Mouse (Mus musculus): ENCODE results near the gene Lrrc36.

Lrrc36 gene

GRCm38 (mm10) chr8:105413391-105413790, at the start of gene Lrrc36, which contains the start of gene Kctd19:
Gene Lrrc36, plus strand, starts transcription at chr8:105413571.
Gene Kctd19, minus strand, starts transcription at chr8:105413502.
- DNase-seq (ENCODE audit: low spot score in 2 of 2): peak in 1 of 2 experiments; percentile 49

GRCm38 (mm10) chr8:105367107-105367506, 46.3 kb upstream of the Lrrc36 start:
- DNase-seq (ENCODE audit: low spot score in 2 of 2): peak in 1 of 2 experiments; percentile 26

DNA sequence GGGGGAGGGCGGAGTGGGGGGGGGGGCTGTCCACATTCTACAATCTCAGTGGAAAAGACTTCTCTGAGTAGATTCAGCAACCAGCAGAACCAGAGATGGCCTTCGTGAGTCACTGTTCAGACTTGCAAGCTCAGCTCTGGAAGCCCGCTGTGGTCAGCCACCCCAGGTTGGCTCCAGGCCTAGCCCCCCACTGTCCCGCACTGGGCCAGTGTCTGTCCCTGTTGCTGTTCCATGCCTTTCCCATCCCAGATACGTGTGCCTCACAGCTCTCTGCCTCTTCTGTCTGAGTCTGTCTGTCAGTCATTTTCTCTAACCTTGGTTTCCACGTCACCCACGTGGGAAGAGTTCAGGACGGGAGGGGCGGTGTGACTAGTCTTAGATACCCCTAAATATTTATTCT, 40.9 kb upstream of the Lrrc36 start:
- DNase-seq (ENCODE audit: low spot score in 2 of 2): no peak

- no peak for DNase-seq (ENCODE audit: low spot score in 2 of 2)
Observed at GRCm38 (mm10) chr8:105373032-105373431, 40.3 kb upstream of the Lrrc36 start, which contains the start of gene Plekhg4. Gene Plekhg4, plus strand, starts transcription at chr8:105373274.

GRCm38 (mm10) chr8:105374513-105374966, 38.8 kb upstream of the Lrrc36 start:
- DNase-seq (ENCODE audit: low spot score in 2 of 2): peak in 1 of 2 experiments; percentile 20

DNA sequence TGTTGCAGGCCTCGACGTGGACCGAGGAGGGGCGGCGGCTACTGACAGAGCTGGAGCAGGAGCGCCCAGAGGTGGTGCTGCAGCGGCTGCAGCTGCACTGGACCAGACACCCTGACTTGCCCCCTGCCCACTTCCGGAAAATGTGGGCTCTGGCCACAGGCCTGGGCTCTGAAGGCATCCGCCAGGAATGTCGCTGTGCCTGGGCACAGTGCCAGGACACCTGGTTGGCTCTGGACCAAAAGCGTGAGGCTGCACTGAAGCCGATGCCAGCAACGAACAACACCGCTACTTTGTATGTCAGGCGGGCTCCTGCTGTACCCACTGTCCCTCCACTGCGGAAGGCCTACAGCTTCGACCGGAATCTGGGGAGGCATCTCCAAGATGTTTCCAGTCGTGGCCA, 34.7 kb upstream of the Lrrc36 start:
- DNase-seq (ENCODE audit: low spot score in 2 of 2): no peak

DNA sequence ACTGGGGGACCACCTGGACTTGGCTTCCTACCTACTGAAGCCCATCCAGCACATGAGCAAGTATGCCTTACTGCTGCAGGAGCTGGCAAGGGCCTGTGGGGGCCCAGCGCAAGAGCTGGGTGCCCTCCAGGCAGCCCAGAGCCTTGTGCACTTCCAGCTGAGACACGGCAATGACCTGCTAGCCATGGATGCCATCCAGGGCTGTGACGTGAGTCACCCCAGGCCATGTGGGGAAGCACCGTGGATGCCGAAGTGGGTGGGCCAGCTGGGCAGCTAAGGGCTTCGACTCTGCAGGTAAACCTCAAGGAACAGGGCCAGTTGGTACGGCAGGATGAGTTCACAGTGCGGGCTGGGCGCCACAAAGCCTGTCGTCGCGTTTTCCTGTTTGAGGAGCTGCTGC, 33.1 kb upstream of the Lrrc36 start:
- DNase-seq (ENCODE audit: low spot score in 2 of 2): no peak

DNA sequence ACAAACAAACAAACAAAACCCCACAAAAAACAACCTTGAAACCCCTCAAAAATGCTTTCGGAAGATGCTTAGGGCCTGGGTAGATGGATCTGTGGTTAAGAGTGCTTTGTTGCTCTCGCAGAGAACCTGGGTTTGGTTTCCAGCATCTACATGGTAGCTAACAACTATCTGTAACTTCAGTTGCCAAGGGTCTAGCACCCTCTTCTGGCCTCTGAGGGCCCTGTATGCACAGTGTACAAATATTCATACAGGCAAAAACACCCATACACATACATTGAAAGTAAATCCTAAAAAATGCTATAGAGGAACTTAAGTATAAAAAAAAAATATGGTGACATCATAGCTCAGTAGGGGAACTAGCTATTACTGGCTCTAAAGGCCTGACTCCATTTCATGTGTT, 29.3 kb upstream of the Lrrc36 start:
- DNase-seq (ENCODE audit: low spot score in 2 of 2): no peak

DNA sequence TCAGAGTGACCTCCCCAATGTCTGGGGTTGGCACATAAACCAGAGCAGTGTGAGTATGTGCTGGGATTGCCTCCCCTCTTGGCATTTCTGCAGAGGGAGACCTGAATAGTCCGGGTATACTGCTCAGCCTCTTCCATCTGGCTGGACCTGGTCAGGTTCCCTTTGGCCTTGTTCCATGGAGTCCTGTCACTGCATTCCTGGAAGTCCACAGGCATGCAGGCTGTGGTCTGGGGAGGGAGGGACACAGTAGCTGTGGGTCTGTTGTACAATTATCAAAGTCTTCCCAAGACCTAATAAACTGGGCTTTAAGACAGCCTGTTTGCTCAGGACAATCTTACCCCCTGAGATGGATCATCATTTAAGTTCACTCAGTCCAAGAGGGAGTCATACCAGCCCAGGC, 26.2 kb upstream of the Lrrc36 start:
- DNase-seq (ENCODE audit: low spot score in 2 of 2): no peak

DNA sequence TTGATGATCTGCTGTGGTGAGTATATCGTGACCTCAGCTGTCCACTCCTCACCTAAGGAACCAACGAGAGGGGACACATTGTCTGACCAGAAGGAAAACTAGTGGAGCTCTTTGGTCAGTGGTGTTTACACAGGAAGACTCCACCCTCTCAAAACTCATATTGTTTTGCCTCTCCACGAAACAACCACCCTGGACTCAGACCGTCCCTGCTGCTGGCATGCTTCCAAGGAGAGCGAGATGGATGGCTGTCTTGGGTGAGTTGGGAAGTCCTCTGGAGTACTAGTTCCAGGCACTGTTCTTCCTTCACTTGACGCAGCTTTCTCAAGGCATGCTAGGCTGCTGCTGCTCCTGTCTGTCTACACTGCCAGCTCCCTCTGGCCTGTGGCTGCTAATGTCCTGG, 24.3 kb upstream of the Lrrc36 start:
- DNase-seq (ENCODE audit: low spot score in 2 of 2): no peak

GRCm38 (mm10) chr8:105393089-105393787, 20.1 kb upstream of the Lrrc36 start:
- no peak for DNase-seq (ENCODE audit: low spot score in 2 of 2)

DNA sequence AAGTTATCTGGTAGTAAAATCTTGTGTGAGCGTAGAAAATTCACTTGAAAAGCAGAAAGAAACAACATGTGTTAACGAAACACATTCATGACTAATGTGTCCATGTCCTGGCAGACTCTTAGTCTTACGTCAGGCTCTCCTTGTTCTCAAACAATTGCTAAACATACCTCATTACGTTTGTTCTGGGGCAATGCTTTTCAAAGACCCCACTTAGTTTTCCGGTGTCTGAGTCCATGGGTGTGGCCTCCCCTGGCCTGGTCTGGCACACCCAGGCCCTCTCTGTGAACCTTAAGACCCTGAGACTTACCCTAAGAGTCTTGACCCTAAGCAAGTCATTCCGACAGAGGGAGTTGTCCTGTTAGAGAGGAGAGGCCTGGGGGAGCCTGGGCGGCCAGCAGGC, 19.5 kb upstream of the Lrrc36 start:
- no peak for DNase-seq (ENCODE audit: low spot score in 2 of 2)

- DNase-seq (ENCODE audit: low spot score in 2 of 2): peak; percentile 18 to 46
Observed at GRCm38 (mm10) chr8:105397747-105398146, 15.6 kb upstream of the Lrrc36 start.

- no peak for DNase-seq (ENCODE audit: low spot score in 2 of 2)
Observed at GRCm38 (mm10) chr8:105400016-105400415, 13.4 kb upstream of the Lrrc36 start.

DNA sequence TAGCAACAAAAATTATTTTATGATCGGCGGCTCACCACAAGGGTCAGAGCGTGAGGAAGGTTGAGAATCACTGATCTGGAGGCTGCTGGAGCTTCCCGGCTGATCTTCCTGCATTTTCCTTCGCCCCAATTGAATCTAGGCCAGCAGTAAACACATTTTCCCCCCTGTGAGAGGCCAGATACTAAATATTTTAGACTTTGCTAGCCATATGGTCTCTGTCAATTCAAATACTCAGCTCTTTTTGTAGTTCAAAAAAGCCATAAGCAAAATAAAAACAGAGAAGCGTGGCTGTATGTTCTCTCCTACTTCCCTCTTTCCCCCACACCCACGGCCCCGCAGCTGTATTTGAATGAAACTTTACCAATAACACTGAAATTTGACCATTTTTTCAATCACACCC, 9.9 kb upstream of the Lrrc36 start:
- DNase-seq (ENCODE audit: low spot score in 2 of 2): no peak

- DNase-seq (ENCODE audit: low spot score in 2 of 2): no peak
Observed at GRCm38 (mm10) chr8:105404496-105404895, 8.9 kb upstream of the Lrrc36 start.

- DNase-seq (ENCODE audit: low spot score in 2 of 2): no peak
Observed at GRCm38 (mm10) chr8:105406416-105406815, 7.0 kb upstream of the Lrrc36 start.

DNA sequence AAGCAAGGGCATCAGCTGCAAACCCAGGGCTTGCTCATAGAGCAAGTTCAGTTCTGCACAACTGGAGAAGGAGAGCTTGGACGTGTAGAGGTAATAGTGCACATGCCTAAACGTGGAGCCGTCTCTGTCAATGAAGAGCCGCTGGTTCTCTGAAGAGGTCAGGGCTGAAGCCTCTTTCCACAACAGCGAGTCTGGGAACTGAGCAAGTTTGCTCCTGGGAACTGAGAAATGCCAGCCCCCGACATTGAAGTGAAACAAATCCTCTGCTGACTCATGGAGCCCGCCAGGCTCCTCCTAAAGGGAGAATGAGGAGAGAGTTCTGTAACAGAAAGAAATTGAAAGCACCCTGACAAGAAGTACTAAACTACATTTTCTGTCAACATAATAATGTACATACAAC, 5.0 kb upstream of the Lrrc36 start:
- DNase-seq (ENCODE audit: low spot score in 2 of 2): no peak

- no peak for DNase-seq (ENCODE audit: low spot score in 2 of 2)
Observed at GRCm38 (mm10) chr8:105409947-105410346, 3.4 kb upstream of the Lrrc36 start.

DNA sequence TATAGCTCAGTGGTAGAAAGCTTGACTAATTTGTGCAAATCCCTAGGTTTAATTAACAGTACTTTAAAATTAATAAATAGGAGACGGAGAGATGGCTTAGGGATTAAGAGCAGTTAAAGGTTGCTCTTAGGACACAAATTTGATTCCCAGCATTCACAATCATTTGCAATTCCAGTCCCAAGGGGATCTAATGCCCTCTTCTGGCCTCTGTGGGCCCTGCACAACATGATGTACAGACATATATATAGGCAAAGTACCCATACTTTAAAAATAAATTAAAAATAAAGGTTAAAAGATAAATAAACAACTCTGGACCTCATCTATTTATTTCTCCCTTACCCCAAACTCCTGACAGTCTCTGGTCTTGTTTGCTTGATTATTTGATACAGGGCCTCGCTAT, 5.6 kb downstream of the Lrrc36 start:
- DNase-seq (ENCODE audit: low spot score in 2 of 2): no peak

DNA sequence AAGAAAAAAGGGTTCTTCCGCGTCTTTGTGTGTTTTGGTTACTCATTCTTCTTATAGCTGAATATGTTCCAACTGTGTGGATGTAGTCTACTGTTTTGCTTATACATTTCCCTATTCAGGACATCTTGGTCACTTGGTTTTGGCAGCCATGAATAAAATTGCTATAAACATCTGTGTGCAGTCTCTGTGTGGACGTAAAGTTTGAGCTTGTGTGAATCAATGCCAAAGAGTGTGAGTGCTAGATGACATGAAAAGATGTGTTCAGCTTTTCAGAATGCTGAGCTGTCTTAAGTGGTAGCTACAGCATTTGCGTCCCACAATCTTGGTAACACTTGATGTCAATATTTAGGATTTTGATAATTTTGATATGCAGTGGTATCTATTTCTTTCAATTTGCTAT, 6.4 kb downstream of the Lrrc36 start:
- no peak for DNase-seq (ENCODE audit: low spot score in 2 of 2)

- DNase-seq (ENCODE audit: low spot score in 2 of 2): no peak
Observed at GRCm38 (mm10) chr8:105422006-105422405, 8.6 kb downstream of the Lrrc36 start.

GRCm38 (mm10) chr8:105426878-105427277, 13.5 kb downstream of the Lrrc36 start:
- DNase-seq (ENCODE audit: low spot score in 2 of 2): no peak

Data from thymus, postnatal 10 days (tissue).